Mouse (Mus musculus): Measurements from ENCODE around the gene Olfr12. TPM values are rescaled to one million over a fixed set of nuclear protein-coding genes. Genes with fewer than 3 reads are reported as not detected.
A peak's percentile ranks its signal among the peaks of the same experiment; 100 is the strongest.

Gene Olfr12
- polyA plus RNA-seq, 1 experiment from 2014 or later: not detected

GRCm38 (mm10) chr1:92636015-92636414 is 18.4 kb downstream of the Olfr12 start:
- no peak overlapping the region for H3K27ac ChIP-seq (ENCODE audit: low read depth, low read length)
- WGBS: 87% methylated on average over 8 of the region's 8 CpGs
- H3K4me2 ChIP-seq (ENCODE audit: low read depth, low read length, severe bottlenecking): no peak overlapping the region
- H3K36me3 ChIP-seq (ENCODE audit: control insufficient read depth, insufficient read depth, low read length): peaks cover 4% of the 10 kb centered on the region; the same call in 1 of the 2 replicates
- H3K4me1 ChIP-seq (replicated peaks; ENCODE audit: control insufficient read depth, insufficient read depth, low read length): peaks cover 8% of the 10 kb centered on the region; the same call in 1 of the 2 replicates
- no peaks in the 10 kb centered on the region for H3K27me3 ChIP-seq (ENCODE audit: control insufficient read depth, insufficient read depth, low read length)
- DNase-seq (ENCODE audit: low spot score) (peak; percentile 44), ATAC-seq (replicated peaks; ENCODE audit: low FRiP score) (no peak)
- H3K9me3 ChIP-seq (ENCODE audit: control insufficient read depth, low read length): no peaks in the 10 kb centered on the region
- H3K9ac ChIP-seq (ENCODE audit: low read length): no peak overlapping the region
- no peak overlapping the region for H3K4me3 ChIP-seq (ENCODE audit: low read depth, low read length)

GRCm38 (mm10) chr1:92636676-92637075 is 19.1 kb downstream of the Olfr12 start:
- Histone ChIP-seq H3K4me2 (ENCODE audit: low read depth, low read length, severe bottlenecking) (no peak overlapping the region), H3K9me3 (ENCODE audit: control insufficient read depth, low read length) (no peaks in the 10 kb centered on the region), H3K4me3 (ENCODE audit: low read depth, low read length) (no peak overlapping the region), H3K27me3 (ENCODE audit: control insufficient read depth, insufficient read depth, low read length) (no peaks in the 10 kb centered on the region), H3K9ac (ENCODE audit: low read length) (no peak overlapping the region), H3K4me1 (replicated peaks; ENCODE audit: control insufficient read depth, insufficient read depth, low read length) (peaks cover 8% of the 10 kb centered on the region; the same call in 1 of the 2 replicates), H3K36me3 (ENCODE audit: control insufficient read depth, insufficient read depth, low read length) (peaks cover 4% of the 10 kb centered on the region; the same call in 1 of the 2 replicates), H3K27ac (ENCODE audit: low read depth, low read length) (no peak overlapping the region)
- DNase-seq (ENCODE audit: low spot score): peak; percentile 25
- no peak for ATAC-seq (replicated peaks; ENCODE audit: low FRiP score)
- WGBS: 95% methylated on average over 11 of the region's 11 CpGs

GRCm38 (mm10) chr1:92637501-92638172 is 20.0 kb downstream of the Olfr12 start:
- Histone ChIP-seq H3K9ac (ENCODE audit: low read length) (no peak overlapping the region), H3K9me3 (ENCODE audit: control insufficient read depth, low read length) (no peaks in the 10 kb centered on the region)

GRCm38 (mm10) chr1:92638181-92638580 is 20.6 kb downstream of the Olfr12 start:
- no peak overlapping the region for H3K9ac ChIP-seq (ENCODE audit: low read length)
- 92% methylated on average over 3 of the region's 3 CpGs for WGBS
- ATAC-seq (replicated peaks; ENCODE audit: low FRiP score): no peak
- H3K4me3 ChIP-seq (ENCODE audit: low read depth, low read length): no peak overlapping the region
- H3K36me3 ChIP-seq (ENCODE audit: control insufficient read depth, insufficient read depth, low read length): peaks cover 4% of the 10 kb centered on the region; the same call in 1 of the 2 replicates
- no peaks in the 10 kb centered on the region for H3K9me3 ChIP-seq (ENCODE audit: control insufficient read depth, low read length)
- no peak overlapping the region for H3K4me2 ChIP-seq (ENCODE audit: low read depth, low read length, severe bottlenecking)
- no peaks in the 10 kb centered on the region for H3K27me3 ChIP-seq (ENCODE audit: control insufficient read depth, insufficient read depth, low read length)
- no peak overlapping the region for H3K27ac ChIP-seq (ENCODE audit: low read depth, low read length)
- peak; percentile 21 for DNase-seq (ENCODE audit: low spot score)
- peaks cover 8% of the 10 kb centered on the region; the same call in 1 of the 2 replicates for H3K4me1 ChIP-seq (replicated peaks; ENCODE audit: control insufficient read depth, insufficient read depth, low read length)

More at GRCm38 (mm10) chr1:92637501-92638172, 20.0 kb downstream of the Olfr12 start:
- Histone ChIP-seq H3K27me3 (ENCODE audit: control insufficient read depth, insufficient read depth, low read length) (no peaks in the 10 kb centered on the region), H3K4me3 (ENCODE audit: low read depth, low read length) (no peak overlapping the region), H3K4me1 (replicated peaks; ENCODE audit: control insufficient read depth, insufficient read depth, low read length) (peaks cover 8% of the 10 kb centered on the region; the same call in 1 of the 2 replicates), H3K27ac (ENCODE audit: low read depth, low read length) (no peak overlapping the region), H3K36me3 (ENCODE audit: control insufficient read depth, insufficient read depth, low read length) (peaks cover 4% of the 10 kb centered on the region; the same call in 1 of the 2 replicates), H3K4me2 (ENCODE audit: low read depth, low read length, severe bottlenecking) (no peak overlapping the region)
- WGBS: 89% methylated on average over 15 of the region's 15 CpGs
- DNase-seq (ENCODE audit: low spot score): peak; percentile 44
- no peak for ATAC-seq (replicated peaks; ENCODE audit: low FRiP score)

- Histone ChIP-seq H3K9ac (ENCODE audit: low read length) (no peak overlapping the region), H3K4me2 (ENCODE audit: low read depth, low read length, severe bottlenecking) (no peak overlapping the region), H3K27ac (ENCODE audit: low read depth, low read length) (no peak overlapping the region), H3K9me3 (ENCODE audit: control insufficient read depth, low read length) (no peaks in the 10 kb centered on the region), H3K27me3 (ENCODE audit: control insufficient read depth, insufficient read depth, low read length) (no peaks in the 10 kb centered on the region), H3K4me1 (replicated peaks; ENCODE audit: control insufficient read depth, insufficient read depth, low read length) (peaks cover 8% of the 10 kb centered on the region; the same call in 1 of the 2 replicates), H3K36me3 (ENCODE audit: control insufficient read depth, insufficient read depth, low read length) (peaks cover 4% of the 10 kb centered on the region; the same call in 1 of the 2 replicates), H3K4me3 (ENCODE audit: low read depth, low read length) (no peak overlapping the region)
- no peak for ATAC-seq (replicated peaks; ENCODE audit: low FRiP score)
- 97% methylated on average over 4 of the region's 4 CpGs for WGBS
- no peak for DNase-seq (ENCODE audit: low spot score)
Measured at GRCm38 (mm10) chr1:92638736-92639135, 21.1 kb downstream of the Olfr12 start.

GRCm38 (mm10) chr1:92640393-92640792 is 22.8 kb downstream of the Olfr12 start:
- Histone ChIP-seq H3K4me1 (replicated peaks; ENCODE audit: control insufficient read depth, insufficient read depth, low read length) (peaks cover 6% of the 10 kb centered on the region; the same call in 1 of the 2 replicates), H3K36me3 (ENCODE audit: control insufficient read depth, insufficient read depth, low read length) (peaks cover 4% of the 10 kb centered on the region; the same call in 1 of the 2 replicates), H3K4me2 (ENCODE audit: low read depth, low read length, severe bottlenecking) (no peak overlapping the region; the same call in 1 of the 2 replicates), H3K9ac (ENCODE audit: low read length) (no peak overlapping the region), H3K4me3 (ENCODE audit: low read depth, low read length) (no peak overlapping the region), H3K9me3 (ENCODE audit: control insufficient read depth, low read length) (no peaks in the 10 kb centered on the region), H3K27ac (ENCODE audit: low read depth, low read length) (no peak overlapping the region), H3K27me3 (ENCODE audit: control insufficient read depth, insufficient read depth, low read length) (no peaks in the 10 kb centered on the region)
- DNase-seq (ENCODE audit: low spot score) (no peak), ATAC-seq (replicated peaks; ENCODE audit: low FRiP score) (no peak)
- 88% methylated on average over 6 of the region's 6 CpGs for WGBS

- peaks cover 1% of the 10 kb centered on the region; the same call in 1 of the 2 replicates for H3K36me3 ChIP-seq (ENCODE audit: control insufficient read depth, insufficient read depth, low read length)
- peak within 1 kb of the TSS; percentile 91 for H3K9ac ChIP-seq (ENCODE audit: low read length)
- H3K4me2 ChIP-seq (ENCODE audit: low read depth, low read length, severe bottlenecking): peak within 1 kb of the TSS; percentile 80
- 2% methylated on average over 50 of the region's 50 CpGs for WGBS
- no peaks in the 10 kb centered on the region for H3K27me3 ChIP-seq (ENCODE audit: control insufficient read depth, insufficient read depth, low read length)
- H3K9me3 ChIP-seq (ENCODE audit: control insufficient read depth, low read length): no peaks in the 10 kb centered on the region
- peak within 1 kb of the TSS; percentile 78 for H3K4me3 ChIP-seq (ENCODE audit: low read depth, low read length)
- ATAC-seq (replicated peaks; ENCODE audit: low FRiP score): peak; percentile 92
- H3K4me1 ChIP-seq (replicated peaks; ENCODE audit: control insufficient read depth, insufficient read depth, low read length): peaks cover 6% of the 10 kb centered on the region; the same call in 1 of the 2 replicates
- DNase-seq (ENCODE audit: low spot score): peak; percentile 93
- no peak within 1 kb of the TSS for H3K27ac ChIP-seq (ENCODE audit: low read depth, low read length)
Measured at GRCm38 (mm10) chr1:92641514-92642272, 24.1 kb downstream of the Olfr12 start, which contains the start of gene Cops9. Gene Cops9 (minus strand): TSS chr1:92641985.

GRCm38 (mm10) chr1:92643691-92644090 is 26.1 kb downstream of the Olfr12 start:
- Histone ChIP-seq H3K9ac (ENCODE audit: low read length) (no peak overlapping the region), H3K27ac (ENCODE audit: low read depth, low read length) (no peak overlapping the region), H3K9me3 (ENCODE audit: control insufficient read depth, low read length) (no peaks in the 10 kb centered on the region), H3K4me2 (ENCODE audit: low read depth, low read length, severe bottlenecking) (no peak overlapping the region), H3K4me3 (ENCODE audit: low read depth, low read length) (no peak overlapping the region), H3K4me1 (replicated peaks; ENCODE audit: control insufficient read depth, insufficient read depth, low read length) (peaks cover 6% of the 10 kb centered on the region; the same call in 1 of the 2 replicates), H3K27me3 (ENCODE audit: control insufficient read depth, insufficient read depth, low read length) (no peaks in the 10 kb centered on the region), H3K36me3 (ENCODE audit: control insufficient read depth, insufficient read depth, low read length) (no peaks in the 10 kb centered on the region)
- DNase-seq (ENCODE audit: low spot score) (peak; percentile 30), ATAC-seq (replicated peaks; ENCODE audit: low FRiP score) (no peak)
- WGBS: 83% methylated on average over 4 of the region's 4 CpGs

All from forebrain, embryonic 11.5 days (tissue).